Mouse (Mus musculus) heart, postnatal 14 days (tissue): ENCODE results near the gene Mgat5. TPM values are rescaled to one million over a fixed set of nuclear protein-coding genes. Genes with fewer than 3 reads are reported as not detected.

Experiments
- DNase-seq, 2 experiments: peaks; one replicate each; pipeline ENCODE4 v3.0.0; 2021 to 2022
- intact Hi-C: fragments of 180-260 bp; cut with DNase I; formaldehyde crosslinking; loops from one replicate; pipeline ENCODE4 v1.15.1; 2025
- total RNA-seq, 2 experiments: library from RNA; stranded (reverse); gene quantifications; 2 replicates each; pipeline ENCODE4 v1.2.3; 2021

Mgat5 gene
- total RNA-seq, 2 experiments from 2014 or later, result 15.6 to 15.7 TPM

- DNase-seq, result no peak
- intact Hi-C loops, result no loop called here
Measured at GRCm38 (mm10) chr1:127249621-127250020, 44.8 kb downstream of the Mgat5 start.

- intact Hi-C loops, result no loop called here
- no peak for DNase-seq
Measured at GRCm38 (mm10) chr1:127250313-127250712, 45.5 kb downstream of the Mgat5 start.

- no peak for DNase-seq
- intact Hi-C loops, result no loop called here
Measured at GRCm38 (mm10) chr1:127251751-127252150, 46.9 kb downstream of the Mgat5 start.

- DNase-seq, result no peak
- intact Hi-C loops, result no loop called here
Measured at GRCm38 (mm10) chr1:127257005-127257404, 52.2 kb downstream of the Mgat5 start.

GRCm38 (mm10) chr1:127259669-127260068, 54.9 kb downstream of the Mgat5 start:
- no peak for DNase-seq
- intact Hi-C loops, result no loop called here

- intact Hi-C loops, result no loop called here
- no peak for DNase-seq
Measured at GRCm38 (mm10) chr1:127260969-127261368, 56.2 kb downstream of the Mgat5 start.

- intact Hi-C loops, result no loop called here
- no peak for DNase-seq
Measured at GRCm38 (mm10) chr1:127262170-127262837, 57.5 kb downstream of the Mgat5 start.

- no peak for DNase-seq
- intact Hi-C loops, result no loop called here
Measured at GRCm38 (mm10) chr1:127267985-127268384, 63.2 kb downstream of the Mgat5 start.

GRCm38 (mm10) chr1:127269343-127269742, 64.5 kb downstream of the Mgat5 start:
- DNase-seq, result no peak
- intact Hi-C loops, result no loop called here

GRCm38 (mm10) chr1:127270273-127271020, 65.6 kb downstream of the Mgat5 start:
- intact Hi-C loops, result no loop called here
- no peak for DNase-seq

- intact Hi-C loops, result no loop called here
- no peak for DNase-seq
Measured at GRCm38 (mm10) chr1:127271156-127271555, 66.3 kb downstream of the Mgat5 start.

- peak in 1 of 2 experiments; percentile 16 for DNase-seq
- intact Hi-C loops, result no loop called here
Measured at GRCm38 (mm10) chr1:127273363-127273762, 68.5 kb downstream of the Mgat5 start.

GRCm38 (mm10) chr1:127275572-127276324, 70.9 kb downstream of the Mgat5 start:
- no peak for DNase-seq
- intact Hi-C loops, result no loop called here

- intact Hi-C loops, result no loop called here
- DNase-seq, result no peak
Measured at GRCm38 (mm10) chr1:127278067-127278466, 73.3 kb downstream of the Mgat5 start.

- DNase-seq, result peak in 1 of 2 experiments; percentile 9
- intact Hi-C loops, result no loop called here
Measured at GRCm38 (mm10) chr1:127280256-127280655, 75.4 kb downstream of the Mgat5 start.

- no peak for DNase-seq
- intact Hi-C loops, result no loop called here
Measured at GRCm38 (mm10) chr1:127284975-127285374, 80.2 kb downstream of the Mgat5 start.

GRCm38 (mm10) chr1:127287505-127287904, 82.7 kb downstream of the Mgat5 start:
- intact Hi-C loops, result no loop called here

GRCm38 (mm10) chr1:127290879-127291278, 86.1 kb downstream of the Mgat5 start:
- no peak for DNase-seq
- intact Hi-C loops, result no loop called here

More at GRCm38 (mm10) chr1:127287505-127287904, 82.7 kb downstream of the Mgat5 start:
- DNase-seq, result no peak

GRCm38 (mm10) chr1:127291721-127292120, 86.9 kb downstream of the Mgat5 start:
- DNase-seq, result no peak
- intact Hi-C loops, result no loop called here

GRCm38 (mm10) chr1:127293286-127293685, 88.5 kb downstream of the Mgat5 start:
- no peak for DNase-seq
- intact Hi-C loops, result no loop called here

- intact Hi-C loops, result no loop called here
- DNase-seq, result no peak
Measured at GRCm38 (mm10) chr1:127296815-127297214, 92.0 kb downstream of the Mgat5 start.
